Mouse (Mus musculus): ENCODE measurements at regions not wholly inside any gene's neighbourhood (a gene's known extent, or its start where the extent isn't known, plus 50 kb on each side); places are given as distances from the start of the nearest gene placed in this dataset.

DNA sequence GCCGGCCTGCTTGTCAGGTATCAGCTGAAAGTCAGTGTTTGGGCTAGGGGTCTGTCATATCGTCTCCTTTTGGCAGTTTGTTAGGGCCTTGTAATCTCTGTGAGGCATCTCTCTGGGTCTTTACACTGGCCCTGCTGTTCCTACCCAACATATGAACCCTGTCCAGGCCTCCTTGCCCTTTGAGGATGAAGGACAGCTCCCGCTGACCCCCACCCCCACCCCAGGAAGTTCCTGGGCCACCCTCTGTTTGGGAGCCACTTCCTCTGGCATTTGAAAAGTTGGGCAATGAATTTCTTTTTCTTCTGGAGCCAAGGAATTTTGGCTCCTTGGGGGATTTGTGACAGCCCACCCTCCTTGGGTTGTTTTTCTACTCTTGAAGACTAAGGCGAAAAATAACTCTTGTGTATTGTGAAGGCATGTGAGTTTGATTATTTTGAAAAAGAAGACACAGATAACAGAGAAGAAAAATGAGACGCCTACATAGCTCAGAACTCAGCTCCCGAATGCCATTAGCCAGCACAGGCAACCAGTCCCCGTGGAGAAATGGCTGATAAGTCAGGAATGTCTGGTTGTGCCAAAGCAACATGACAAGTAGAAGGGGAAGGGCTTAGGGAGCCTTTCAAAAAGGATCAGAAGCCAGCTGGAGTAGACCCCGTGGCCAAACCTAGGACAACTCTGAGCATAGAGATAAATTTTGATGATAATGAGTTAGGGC is 249.5 kb downstream of the Gm49356 start:
- H3K27ac ChIP-seq = no peak overlapping the region
- ATAC-seq (replicated peaks; ENCODE audit: low FRiP score, low read depth) = no peak
- no peaks in the 10 kb centered on the region for H3K4me1 ChIP-seq (replicated peaks; ENCODE audit: insufficient read depth, low read length)
- no peak for TF ChIP-seq CTCF (IDR thresholded peaks at IDR 0.05; ENCODE audit: low read depth)
- WGBS = 60% methylated on average over 8 of the region's 8 CpGs
- no peak overlapping the region for H3K4me3 ChIP-seq (replicated peaks; ENCODE audit: low read depth, low read length)
- no peak overlapping the region for H3K9ac ChIP-seq (ENCODE audit: low read depth, low read length)
- DNase-seq (ENCODE audit: low spot score) = peak; percentile 62
- H3K36me3 ChIP-seq (ENCODE audit: insufficient read depth, low read length) = no peaks in the 10 kb centered on the region
- H3K4me2 ChIP-seq (ENCODE audit: low read length) = no peak overlapping the region
- H3K9me3 ChIP-seq (replicated peaks; ENCODE audit: low read length) = no peaks in the 10 kb centered on the region
- H3K27me3 ChIP-seq (ENCODE audit: insufficient read depth, low read length) = no peaks in the 10 kb centered on the region

DNA sequence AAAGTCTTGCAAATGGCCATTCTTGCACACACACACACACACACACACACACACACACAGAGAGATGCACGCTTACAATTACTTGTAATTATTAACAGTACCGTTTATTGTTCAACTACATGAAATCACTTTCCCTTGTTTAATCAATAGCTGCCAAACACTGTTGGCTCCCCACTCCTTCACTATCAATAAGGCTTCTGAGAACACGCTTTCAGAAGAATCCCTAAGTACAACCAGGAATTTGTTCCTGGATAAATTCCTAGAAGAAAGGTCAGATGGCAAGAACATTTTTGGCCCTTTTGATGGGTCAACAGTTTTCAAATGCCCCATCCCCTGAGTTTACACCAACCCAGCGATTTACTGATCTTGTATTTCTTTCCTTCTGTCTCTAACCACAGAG is 252.5 kb downstream of the Gm49356 start:
- Histone ChIP-seq H3K4me3 (replicated peaks; ENCODE audit: low read depth, low read length) (no peak overlapping the region), H3K4me1 (replicated peaks; ENCODE audit: insufficient read depth, low read length) (no peaks in the 10 kb centered on the region; the same call in 1 of the 2 replicates), H3K27ac (no peak overlapping the region), H3K9ac (ENCODE audit: low read depth, low read length) (no peak overlapping the region), H3K9me3 (replicated peaks; ENCODE audit: low read length) (no peaks in the 10 kb centered on the region), H3K4me2 (ENCODE audit: low read length) (no peak overlapping the region), H3K27me3 (ENCODE audit: insufficient read depth, low read length) (no peaks in the 10 kb centered on the region), H3K36me3 (ENCODE audit: insufficient read depth, low read length) (no peaks in the 10 kb centered on the region)
- DNase-seq (ENCODE audit: low spot score) (no peak), ATAC-seq (replicated peaks; ENCODE audit: low FRiP score, low read depth) (no peak)
- TF ChIP-seq CTCF (IDR thresholded peaks at IDR 0.05; ENCODE audit: low read depth) = no peak
- WGBS = 67% methylated on average over 4 of the region's 4 CpGs

DNA sequence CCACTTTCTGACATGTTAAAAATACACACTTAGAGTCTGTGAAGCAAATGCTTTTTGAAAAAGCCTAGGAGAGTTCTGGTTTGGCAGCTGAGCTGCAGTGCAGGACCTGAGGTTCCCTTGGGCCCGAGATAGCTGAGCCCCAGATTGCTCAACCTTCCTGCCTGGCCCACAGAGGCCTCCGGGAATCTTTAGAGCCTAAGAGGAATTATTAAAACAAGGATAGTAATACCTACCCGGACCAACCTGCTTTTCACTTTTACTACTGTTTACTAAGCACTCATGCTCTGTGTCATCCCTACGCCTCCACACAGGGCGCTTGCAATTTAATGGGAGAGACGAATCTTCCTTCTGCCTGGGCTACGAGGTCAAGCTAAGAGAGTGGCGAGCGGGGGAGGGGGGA is 253.4 kb downstream of the Gm49356 start:
- ATAC-seq (replicated peaks; ENCODE audit: low FRiP score, low read depth) = no peak
- 54% methylated on average over 9 of the region's 9 CpGs for WGBS

DNA sequence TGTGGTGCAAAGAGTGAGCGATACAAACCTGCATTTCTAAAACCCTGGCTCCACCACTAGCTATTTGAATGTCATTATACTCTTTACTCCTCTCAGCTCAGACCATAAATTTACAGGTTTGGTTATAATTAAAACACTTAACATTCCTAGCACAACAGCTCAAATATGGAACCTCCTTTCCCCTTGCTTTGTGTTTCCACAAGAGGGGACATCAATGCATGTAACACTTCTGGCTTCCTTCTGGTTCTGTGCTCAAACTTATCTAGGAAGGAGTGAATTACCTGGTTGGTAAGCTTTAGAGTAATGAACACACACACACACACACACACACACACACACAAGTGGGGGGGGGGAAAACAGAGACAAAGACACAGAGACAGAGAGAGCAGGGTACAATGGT is 254.8 kb downstream of the Gm49356 start:
- DNase-seq (ENCODE audit: low spot score) (no peak), ATAC-seq (replicated peaks; ENCODE audit: low FRiP score, low read depth) (no peak)
- 93% methylated on average over 1 of the region's 1 CpGs for WGBS
- H3K9ac ChIP-seq (ENCODE audit: low read depth, low read length) = no peak overlapping the region
- no peak for TF ChIP-seq CTCF (IDR thresholded peaks at IDR 0.05; ENCODE audit: low read depth)
- no peak overlapping the region for H3K4me3 ChIP-seq (replicated peaks; ENCODE audit: low read depth, low read length)
- H3K27me3 ChIP-seq (ENCODE audit: insufficient read depth, low read length) = no peaks in the 10 kb centered on the region
- H3K4me2 ChIP-seq (ENCODE audit: low read length) = no peak overlapping the region
- no peak overlapping the region for H3K27ac ChIP-seq
- H3K36me3 ChIP-seq (ENCODE audit: insufficient read depth, low read length) = no peaks in the 10 kb centered on the region
- H3K9me3 ChIP-seq (replicated peaks; ENCODE audit: low read length) = no peaks in the 10 kb centered on the region
- H3K4me1 ChIP-seq (replicated peaks; ENCODE audit: insufficient read depth, low read length) = no peaks in the 10 kb centered on the region; the same call in 1 of the 2 replicates

More for the DNA sequence above, 253.4 kb downstream of the Gm49356 start:
- Histone ChIP-seq H3K9me3 (replicated peaks; ENCODE audit: low read length) (no peaks in the 10 kb centered on the region), H3K27ac (no peak overlapping the region), H3K4me3 (replicated peaks; ENCODE audit: low read depth, low read length) (no peak overlapping the region), H3K4me2 (ENCODE audit: low read length) (no peak overlapping the region), H3K9ac (ENCODE audit: low read depth, low read length) (no peak overlapping the region), H3K27me3 (ENCODE audit: insufficient read depth, low read length) (no peaks in the 10 kb centered on the region), H3K4me1 (replicated peaks; ENCODE audit: insufficient read depth, low read length) (no peaks in the 10 kb centered on the region; the same call in 1 of the 2 replicates), H3K36me3 (ENCODE audit: insufficient read depth, low read length) (no peaks in the 10 kb centered on the region)
- DNase-seq (ENCODE audit: low spot score) = no peak
- no peak for TF ChIP-seq CTCF (IDR thresholded peaks at IDR 0.05; ENCODE audit: low read depth)

DNA sequence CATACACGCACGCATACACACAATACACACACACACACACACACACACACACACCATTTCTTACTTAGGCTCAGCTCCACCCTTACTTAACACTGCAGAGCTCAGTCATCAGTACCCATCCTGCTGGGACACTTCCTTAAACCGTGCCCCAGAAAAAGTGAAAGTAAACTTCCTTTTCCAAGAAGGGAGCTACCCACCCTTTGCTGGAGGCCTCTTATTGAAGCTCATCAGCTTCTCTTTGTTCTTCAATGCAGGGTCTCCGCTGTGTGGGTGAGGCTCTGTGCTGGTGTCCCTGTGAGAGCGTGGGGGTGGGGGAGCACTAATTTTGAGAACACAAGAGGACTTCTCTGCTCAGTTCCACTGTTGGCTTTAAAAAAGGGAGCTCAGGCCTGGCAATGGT is 256.6 kb downstream of the Gm49356 start:
- TF ChIP-seq CTCF (IDR thresholded peaks at IDR 0.05; ENCODE audit: low read depth) = no peak
- H3K9ac ChIP-seq (ENCODE audit: low read depth, low read length) = no peak overlapping the region
- H3K4me3 ChIP-seq (replicated peaks; ENCODE audit: low read depth, low read length) = no peak overlapping the region
- ATAC-seq (replicated peaks; ENCODE audit: low FRiP score, low read depth) (no peak), DNase-seq (ENCODE audit: low spot score) (no peak)
- H3K9me3 ChIP-seq (replicated peaks; ENCODE audit: low read length) = no peaks in the 10 kb centered on the region
- H3K4me2 ChIP-seq (ENCODE audit: low read length) = no peak overlapping the region
- 69% methylated on average over 5 of the region's 5 CpGs for WGBS
- no peaks in the 10 kb centered on the region; the same call in 1 of the 2 replicates for H3K4me1 ChIP-seq (replicated peaks; ENCODE audit: insufficient read depth, low read length)
- no peaks in the 10 kb centered on the region for H3K27me3 ChIP-seq (ENCODE audit: insufficient read depth, low read length)
- no peaks in the 10 kb centered on the region for H3K36me3 ChIP-seq (ENCODE audit: insufficient read depth, low read length)
- H3K27ac ChIP-seq = no peak overlapping the region

DNA sequence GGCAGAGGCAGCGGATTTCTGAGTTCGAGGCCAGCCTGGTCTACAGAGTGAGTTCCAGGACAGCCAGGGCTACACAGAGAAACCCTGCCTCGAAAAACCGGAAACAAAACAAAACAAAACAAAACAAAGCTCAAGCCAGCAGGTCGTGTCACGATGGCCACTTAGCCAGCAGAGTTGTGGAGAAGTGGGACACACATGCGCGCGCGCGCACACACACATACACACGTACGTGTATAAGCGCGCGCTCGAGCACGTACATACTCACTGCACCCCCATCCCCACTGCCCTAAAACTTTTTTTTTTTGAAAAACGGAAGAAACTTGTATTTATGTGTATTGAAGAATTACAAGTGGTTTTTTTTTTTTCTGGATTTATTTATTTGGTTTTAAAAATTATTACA is 257.0 kb downstream of the Gm49356 start:
- no peak for TF ChIP-seq CTCF (IDR thresholded peaks at IDR 0.05; ENCODE audit: low read depth)
- Histone ChIP-seq H3K4me1 (replicated peaks; ENCODE audit: insufficient read depth, low read length) (no peaks in the 10 kb centered on the region; the same call in 1 of the 2 replicates), H3K4me2 (ENCODE audit: low read length) (no peak overlapping the region), H3K9me3 (replicated peaks; ENCODE audit: low read length) (no peaks in the 10 kb centered on the region), H3K36me3 (ENCODE audit: insufficient read depth, low read length) (no peaks in the 10 kb centered on the region), H3K27ac (no peak overlapping the region), H3K9ac (ENCODE audit: low read depth, low read length) (no peak overlapping the region), H3K27me3 (ENCODE audit: insufficient read depth, low read length) (no peaks in the 10 kb centered on the region), H3K4me3 (replicated peaks; ENCODE audit: low read depth, low read length) (no peak overlapping the region)
- ATAC-seq (replicated peaks; ENCODE audit: low FRiP score, low read depth) (no peak), DNase-seq (ENCODE audit: low spot score) (no peak)
- 83% methylated on average over 19 of the region's 19 CpGs for WGBS

Measured in kidney, postnatal 0 days (tissue).